Mouse (Mus musculus): ENCODE data around the gene Thop1.

DNA sequence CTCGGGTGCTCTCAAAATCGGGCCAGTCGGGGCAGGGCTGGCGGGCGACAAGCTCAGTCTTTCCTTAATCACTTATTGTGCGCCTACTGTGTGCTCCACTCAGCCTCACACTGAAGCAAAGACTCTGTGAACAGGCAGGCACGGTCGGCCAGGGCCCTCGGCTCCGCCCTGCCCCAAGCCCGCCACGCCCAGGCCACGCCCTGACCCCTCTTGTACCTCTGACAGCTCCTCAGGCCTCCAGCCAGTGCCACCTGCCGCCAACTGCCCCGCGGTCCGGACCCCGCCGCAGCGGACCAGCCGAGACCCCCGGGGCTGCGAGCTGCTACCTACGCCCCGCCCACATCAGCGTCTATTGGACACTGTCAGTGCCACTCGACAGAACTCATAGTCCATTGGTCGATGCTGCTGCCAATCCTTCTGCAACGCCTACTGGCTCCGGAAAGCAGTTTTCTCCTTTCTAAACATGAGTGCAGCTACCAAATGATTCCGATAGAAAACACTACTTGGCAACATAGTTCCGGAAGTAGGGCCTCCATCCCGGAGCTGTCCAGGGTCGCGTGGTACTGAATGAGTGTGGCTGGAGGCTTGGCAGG is 32.8 kb upstream of the Thop1 start, which contains the start of gene Slc39a3:
- TF ChIP-seq CHD2 (IDR thresholded peaks at IDR 0.05; ENCODE audit: low read length): peak; percentile 91
- TF ChIP-seq CTCF (IDR thresholded peaks at IDR 0.05 in 2 of 3, conservative IDR thresholded peaks at IDR 0.05 in 1 of 3; ENCODE audit: control insufficient read depth in 1 of 3, insufficient read depth in 1 of 3, low read depth in 2 of 3, low read length in 3 of 3, poor library complexity in 1 of 3, severe bottlenecking in 1 of 3): no peak
- TF ChIP-seq EP300 (IDR thresholded peaks at IDR 0.05; ENCODE audit: low read depth in 1 of 2, low read length in 2 of 2): no peak
- peak; percentile 49 to 59; a peak in 3 of 4 replicates for TF ChIP-seq POLR2A (IDR thresholded peaks at IDR 0.05; ENCODE audit: control insufficient read depth in 1 of 2, insufficient read depth in 1 of 2, low read depth in 1 of 2, low read length in 2 of 2, poor library complexity in 1 of 2)
- TF ChIP-seq MAX (IDR thresholded peaks at IDR 0.05; ENCODE audit: low read length): peak; percentile 39; the same call in 1 of the 2 replicates
- TF ChIP-seq E2F4 (IDR thresholded peaks at IDR 0.05; ENCODE audit: borderline replicate concordance, low read depth, low read length): no peak
- no peak for TF ChIP-seq POLR2AphosphoS2 (IDR thresholded peaks at IDR 0.05; ENCODE audit: low read length)
- no peak for TF ChIP-seq ETS1 (IDR thresholded peaks at IDR 0.05; ENCODE audit: low read depth, low read length)
- TF ChIP-seq ZNF384 (IDR thresholded peaks at IDR 0.05; ENCODE audit: low read depth, low read length): no peak
- TF ChIP-seq NELFE (IDR thresholded peaks at IDR 0.05; ENCODE audit: low read depth, low read length): peak; percentile 46; the same call in 1 of the 2 replicates
- TF ChIP-seq RAD21 (IDR thresholded peaks at IDR 0.05; ENCODE audit: low read depth, low read length): no peak
- TF ChIP-seq USF1 (IDR thresholded peaks at IDR 0.05; ENCODE audit: low read depth, low read length): no peak
- TF ChIP-seq TAL1 (IDR thresholded peaks at IDR 0.05; ENCODE audit: low read length): no peak
- TF ChIP-seq HCFC1 (IDR thresholded peaks at IDR 0.05; ENCODE audit: low read depth, low read length): peak; percentile 94
